Mouse (Mus musculus) lung, embryonic 15.5 days (tissue): ENCODE measurements around the gene Ank. TPM values are rescaled to one million over a fixed set of nuclear protein-coding genes. Genes with fewer than 3 reads are reported as not detected.
"Not testable (repeated sequence)": the region's sequence is repeated elsewhere in the genome, so short reads cannot be mapped to it uniquely, and the experiment has no call there.

ENCODE experiments used
- ATAC-seq: fragments of 200-750 bp; cut with Nextera tagmentation; 2 replicates; pipeline ENCODE4 v1.8.0; 2017; ENCODE audit warnings: moderate number of reproducible peaks, borderline replicate concordance; ENCODE audit not compliant: low FRiP score, low TSS enrichment; ENCODE audit errors: extremely low read depth
- H3K27ac ChIP-seq: fragments of 300-500 bp; sonication (generic); 2 replicates; pipeline ENCODE4 v1.5.1; 2015; ENCODE audit warnings: moderate library complexity, mild to moderate bottlenecking, inconsistent platforms
- H3K27me3 ChIP-seq: fragments of 300-500 bp; sonication (generic); 2 replicates; pipeline ENCODE4 v1.6.1; 2015; ENCODE audit warnings: inconsistent platforms
- H3K36me3 ChIP-seq: fragments of 300-500 bp; sonication (generic); 2 replicates; pipeline ENCODE4 v1.6.1; 2015; ENCODE audit warnings: inconsistent platforms
- H3K4me1 ChIP-seq: fragments of 300-500 bp; sonication (generic); 2 replicates; pipeline ENCODE4 v1.6.1; 2015; ENCODE audit warnings: inconsistent platforms
- H3K4me2 ChIP-seq: fragments of 300-500 bp; sonication (generic); 2 replicates; pipeline ENCODE4 v1.6.1; 2015; ENCODE audit warnings: inconsistent platforms, mild to moderate bottlenecking, moderate library complexity
- H3K4me3 ChIP-seq: fragments of 300-500 bp; sonication (generic); 2 replicates; pipeline ENCODE4 v1.5.1; 2015; ENCODE audit warnings: mild to moderate bottlenecking, inconsistent platforms
- H3K9ac ChIP-seq: fragments of 300-500 bp; sonication (generic); 2 replicates; pipeline ENCODE4 v1.6.1; 2015; ENCODE audit warnings: inconsistent platforms
- H3K9me3 ChIP-seq: fragments of 300-500 bp; sonication (generic); 2 replicates; pipeline ENCODE4 v1.6.1; 2016; ENCODE audit warnings: inconsistent platforms
- WGBS: fragments of 180-500 bp; shearing (Covaris S2); methylation state at CpG from one replicate; pipeline ENCODE4 v1.1.7; 2015; 5-methylcytosine and 5-hydroxymethylcytosine counted together
- polyA plus RNA-seq: library from polyadenylated mRNA; unstranded; fragments of >200 nt; fragmentation: Nextera tagmentation; extraction: Ambion mirVana; gene quantifications from 2 replicates; pipeline ENCODE4 v1.2.1, GENCODE M21; 2015

The Ank gene
- polyA plus RNA-seq, 1 experiment from 2014 or later = 8.0 TPM

DNA sequence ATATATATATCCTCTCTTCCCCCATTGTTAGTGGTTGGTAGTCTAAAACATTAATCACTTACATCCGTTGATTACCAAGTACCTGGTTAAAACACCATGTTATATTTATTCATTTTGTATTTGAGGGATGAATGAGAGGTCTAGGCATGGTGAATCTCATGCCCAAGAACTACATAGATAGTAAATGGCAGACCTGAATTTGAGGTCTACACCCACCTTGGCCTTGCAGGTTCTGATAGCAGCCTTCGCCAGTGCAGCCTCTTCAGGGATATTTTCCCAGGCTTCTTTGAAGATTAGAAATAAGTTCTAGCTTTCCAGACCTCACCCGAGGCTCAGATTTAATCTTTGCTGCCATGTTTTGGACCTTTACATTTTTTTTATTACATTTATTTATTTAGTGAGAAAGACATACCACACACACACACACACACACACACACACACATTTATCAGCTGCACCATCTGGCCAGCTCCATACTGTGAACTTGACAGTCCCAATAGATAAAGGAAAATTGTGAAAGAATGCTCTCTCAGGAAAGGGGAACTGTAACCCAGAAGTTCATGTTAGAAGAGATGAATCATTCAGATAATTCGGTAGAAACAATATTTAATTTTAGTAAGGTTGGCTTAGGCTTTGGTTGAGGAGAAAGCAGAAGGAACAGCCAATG lies 2.5 kb downstream of the Ank start:
- Histone ChIP-seq H3K4me2 (no peak overlapping the region), H3K4me3 (no peak overlapping the region)
- no peak for ATAC-seq

GRCm38 (mm10) chr15:27470346-27470745 lies 3.9 kb downstream of the Ank start:
- H3K4me2 ChIP-seq, H3K27ac ChIP-seq, ATAC-seq, H3K27me3 ChIP-seq, H3K9ac ChIP-seq, H3K4me3 ChIP-seq, H3K36me3 ChIP-seq, H3K9me3 ChIP-seq: not testable (repeated sequence)
- peaks cover 15% of the 10 kb centered on the region; the same call in 1 of the 2 replicates for H3K4me1 ChIP-seq
- WGBS = 61% methylated on average over 3 of the region's 3 CpGs

More for the DNA sequence above, 2.5 kb downstream of the Ank start:
- 62% methylated on average over 4 of the region's 4 CpGs for WGBS
- peaks cover 15% of the 10 kb centered on the region; the same call in 1 of the 2 replicates for H3K4me1 ChIP-seq
- H3K9ac ChIP-seq = no peak overlapping the region
- peaks cover 3% of the 10 kb centered on the region; the same call in 1 of the 2 replicates for H3K27me3 ChIP-seq
- H3K9me3 ChIP-seq = no peaks in the 10 kb centered on the region
- no peaks in the 10 kb centered on the region for H3K36me3 ChIP-seq
- no peak overlapping the region for H3K27ac ChIP-seq

GRCm38 (mm10) chr15:27472315-27472714 lies 5.8 kb downstream of the Ank start:
- Histone ChIP-seq H3K4me3 (no peak overlapping the region), H3K36me3 (no peaks in the 10 kb centered on the region), H3K4me2 (no peak overlapping the region), H3K9ac (no peak overlapping the region), H3K4me1 (peaks cover 8% of the 10 kb centered on the region; the same call in 1 of the 2 replicates), H3K27me3 (no peaks in the 10 kb centered on the region), H3K27ac (no peak overlapping the region), H3K9me3 (no peaks in the 10 kb centered on the region)
- WGBS = 75% methylated on average over 9 of the region's 9 CpGs
- no peak for ATAC-seq

DNA sequence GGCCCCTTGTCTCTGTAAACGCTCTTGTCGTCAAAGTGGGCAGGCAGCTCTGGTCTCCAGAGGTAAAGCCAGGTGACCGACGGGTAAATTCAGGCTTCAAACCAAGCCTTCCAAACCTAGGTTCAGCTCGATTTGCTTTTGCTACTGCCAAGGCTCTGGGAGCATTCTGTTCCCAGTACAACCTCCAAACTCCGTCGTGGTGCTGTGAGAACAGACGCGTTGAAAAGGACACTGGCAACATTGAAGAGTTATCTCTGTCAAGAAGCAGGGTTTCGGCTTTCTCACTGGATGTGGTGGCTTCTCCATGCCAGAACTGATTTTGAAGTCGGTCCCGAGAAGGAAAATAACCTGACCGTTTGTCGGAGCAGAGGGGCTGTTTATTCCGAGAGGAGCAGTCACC lies 9.5 kb downstream of the Ank start:
- 61% methylated on average over 15 of the region's 15 CpGs for WGBS
- Histone ChIP-seq H3K4me3 (no peak overlapping the region), H3K27ac (no peak overlapping the region), H3K36me3 (no peaks in the 10 kb centered on the region), H3K9ac (no peak overlapping the region), H3K27me3 (no peaks in the 10 kb centered on the region), H3K4me2 (no peak overlapping the region), H3K9me3 (no peaks in the 10 kb centered on the region), H3K4me1 (0 out of 2 replicates have a peak, but pooled peaks cover 9% of the 10 kb centered on the region)
- ATAC-seq = no peak

GRCm38 (mm10) chr15:27476671-27477070 lies 10.2 kb downstream of the Ank start:
- Histone ChIP-seq H3K4me1 (0 out of 2 replicates have a peak, but pooled peaks cover 13% of the 10 kb centered on the region), H3K9ac (no peak overlapping the region), H3K9me3 (no peaks in the 10 kb centered on the region), H3K27me3 (no peaks in the 10 kb centered on the region), H3K36me3 (no peaks in the 10 kb centered on the region), H3K4me3 (no peak overlapping the region), H3K4me2 (no peak overlapping the region), H3K27ac (no peak overlapping the region)
- ATAC-seq = no peak
- WGBS = 78% methylated on average over 12 of the region's 12 CpGs

DNA sequence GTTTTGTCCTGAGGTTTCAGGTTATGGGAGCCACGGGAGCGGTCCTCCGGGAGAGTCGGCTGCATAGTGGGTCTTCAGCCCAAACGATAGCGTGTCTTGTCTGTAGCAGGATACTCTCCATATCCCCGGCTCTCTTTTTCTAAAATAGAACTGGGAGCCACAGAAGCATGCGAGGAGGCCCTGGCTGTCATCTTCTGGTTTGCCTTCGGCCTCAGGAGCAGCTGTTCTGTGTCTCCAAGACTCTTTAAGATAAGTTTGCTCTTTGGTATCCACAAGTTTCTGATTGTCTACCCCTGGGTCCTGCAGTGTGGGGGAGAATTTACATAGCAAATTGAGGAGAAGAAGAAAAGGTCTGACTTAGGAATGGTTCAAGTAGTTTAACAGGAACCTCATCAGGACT lies 10.7 kb downstream of the Ank start:
- H3K4me2 ChIP-seq = no peak overlapping the region
- no peak overlapping the region for H3K27ac ChIP-seq
- H3K27me3 ChIP-seq = no peaks in the 10 kb centered on the region
- H3K4me1 ChIP-seq = 0 out of 2 replicates have a peak, but pooled peaks cover 13% of the 10 kb centered on the region
- H3K9me3 ChIP-seq = no peaks in the 10 kb centered on the region
- WGBS = 83% methylated on average over 9 of the region's 9 CpGs
- H3K9ac ChIP-seq = no peak overlapping the region
- no peaks in the 10 kb centered on the region for H3K36me3 ChIP-seq
- ATAC-seq = no peak
- H3K4me3 ChIP-seq = no peak overlapping the region

- no peaks in the 10 kb centered on the region for H3K9me3 ChIP-seq
- no peak overlapping the region for H3K4me2 ChIP-seq
- no peaks in the 10 kb centered on the region for H3K36me3 ChIP-seq
- no peak overlapping the region for H3K4me3 ChIP-seq
- H3K27ac ChIP-seq = no peak overlapping the region
- H3K9ac ChIP-seq = no peak overlapping the region
- ATAC-seq = no peak
- 68% methylated on average over 7 of the region's 7 CpGs for WGBS
- no peaks in the 10 kb centered on the region for H3K27me3 ChIP-seq
- 0 out of 2 replicates have a peak, but pooled peaks cover 13% of the 10 kb centered on the region for H3K4me1 ChIP-seq
Observed at GRCm38 (mm10) chr15:27477630-27478029, 11.2 kb downstream of the Ank start.

DNA sequence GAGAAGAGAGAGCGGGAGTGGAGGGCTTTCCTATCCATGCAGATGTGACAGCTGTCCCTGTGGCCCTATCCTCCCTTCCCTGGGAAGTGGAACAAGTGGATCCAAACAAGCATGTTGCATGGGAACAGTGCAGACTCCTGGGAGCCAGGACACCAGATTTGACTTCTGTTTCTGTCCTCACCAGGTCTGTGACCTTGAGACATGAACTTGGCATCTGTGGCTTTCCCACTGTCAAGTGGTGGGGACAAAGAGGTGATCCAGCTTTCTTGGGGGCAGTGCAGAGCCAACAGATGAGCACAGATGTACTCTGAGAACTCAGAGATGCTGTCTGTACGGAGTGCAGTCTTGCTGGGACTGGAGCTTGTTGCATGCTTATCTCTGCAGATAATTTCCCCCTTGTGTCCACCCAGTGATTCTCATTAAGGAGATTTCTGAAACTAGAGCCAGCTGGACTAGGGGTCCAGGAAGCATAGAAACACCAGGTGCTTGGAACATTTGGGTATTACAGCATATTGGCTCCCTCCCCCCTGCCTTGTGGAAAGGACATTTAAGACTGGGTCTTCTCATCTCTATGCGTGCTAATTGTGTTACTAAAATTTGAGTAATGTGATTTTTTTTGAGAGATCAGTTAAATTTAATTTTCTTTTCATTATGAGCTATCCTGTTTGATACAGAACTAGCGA lies 14.0 kb downstream of the Ank start:
- Histone ChIP-seq H3K36me3 (no peaks in the 10 kb centered on the region), H3K9ac (no peak overlapping the region), H3K4me3 (no peak overlapping the region), H3K4me2 (no peak overlapping the region), H3K9me3 (no peaks in the 10 kb centered on the region), H3K27me3 (no peaks in the 10 kb centered on the region), H3K27ac (no peak overlapping the region), H3K4me1 (peaks cover 22% of the 10 kb centered on the region)
- WGBS = 73% methylated on average over 4 of the region's 4 CpGs
- no peak for ATAC-seq

GRCm38 (mm10) chr15:27481956-27482355 lies 15.5 kb downstream of the Ank start:
- ATAC-seq = no peak

GRCm38 (mm10) chr15:27483183-27483582 lies 16.7 kb downstream of the Ank start:
- peak; percentile 50; the same call in 1 of the 2 replicates for ATAC-seq
- H3K27ac ChIP-seq = no peak overlapping the region
- H3K4me1 ChIP-seq = peaks cover 25% of the 10 kb centered on the region
- H3K9me3 ChIP-seq = no peaks in the 10 kb centered on the region
- H3K27me3 ChIP-seq = no peaks in the 10 kb centered on the region; the same call in 1 of the 2 replicates
- WGBS = 40% methylated on average over 3 of the region's 3 CpGs
- H3K9ac ChIP-seq = no peak overlapping the region
- H3K4me3 ChIP-seq = no peak overlapping the region
- no peaks in the 10 kb centered on the region for H3K36me3 ChIP-seq
- H3K4me2 ChIP-seq = no peak overlapping the region

More at GRCm38 (mm10) chr15:27481956-27482355, 15.5 kb downstream of the Ank start:
- Histone ChIP-seq H3K4me2 (no peak overlapping the region), H3K27ac (no peak overlapping the region; the same call in 1 of the 2 replicates), H3K4me3 (no peak overlapping the region), H3K36me3 (no peaks in the 10 kb centered on the region), H3K4me1 (peaks cover 34% of the 10 kb centered on the region), H3K27me3 (no peaks in the 10 kb centered on the region; the same call in 1 of the 2 replicates), H3K9me3 (no peaks in the 10 kb centered on the region), H3K9ac (no peak overlapping the region)
- 56% methylated on average over 4 of the region's 4 CpGs for WGBS

DNA sequence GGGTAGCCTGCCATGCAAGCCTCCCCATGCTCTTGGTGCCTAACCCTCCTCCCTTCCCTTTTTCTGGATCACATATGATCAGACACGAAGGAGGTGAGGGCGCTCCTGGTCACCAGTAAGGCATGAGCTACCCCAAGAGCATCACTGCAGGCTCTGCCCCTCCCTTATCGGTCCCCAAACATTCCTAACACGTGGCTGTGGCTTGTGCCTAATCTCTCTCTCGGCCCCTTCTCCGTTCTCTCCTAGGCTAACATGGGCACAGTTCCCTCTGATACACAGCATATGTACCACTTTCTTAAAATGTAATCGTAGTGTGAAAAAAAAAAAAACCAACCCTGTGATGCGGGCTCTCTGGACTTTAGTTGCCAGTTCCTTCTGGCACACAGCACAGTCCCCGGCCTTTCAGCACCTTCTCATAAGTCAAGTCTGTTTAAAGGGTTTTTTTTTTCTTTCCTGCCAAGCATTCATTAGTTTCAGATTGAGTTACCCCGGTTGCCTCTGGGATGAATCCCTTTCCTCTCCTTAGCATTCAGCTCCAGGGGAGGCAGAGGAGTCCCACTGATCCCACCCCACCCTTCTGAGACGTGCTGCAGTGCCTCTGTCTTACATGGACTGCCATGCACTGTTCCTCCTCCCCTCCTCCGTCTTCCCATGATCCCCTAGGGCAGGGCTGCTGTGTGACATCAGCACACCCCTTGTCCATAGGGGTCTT lies 19.2 kb downstream of the Ank start:
- Histone ChIP-seq H3K4me2 (no peak overlapping the region), H3K9me3 (no peaks in the 10 kb centered on the region), H3K36me3 (no peaks in the 10 kb centered on the region), H3K27me3 (no peaks in the 10 kb centered on the region; the same call in 1 of the 2 replicates), H3K27ac (no peak overlapping the region), H3K9ac (no peak overlapping the region), H3K4me3 (no peak overlapping the region), H3K4me1 (peaks cover 36% of the 10 kb centered on the region)
- WGBS = 32% methylated on average over 12 of the region's 12 CpGs
- no peak for ATAC-seq

GRCm38 (mm10) chr15:27486279-27486618 lies 19.8 kb downstream of the Ank start:
- H3K9ac ChIP-seq = no peak overlapping the region
- ATAC-seq = no peak
- WGBS = 71% methylated on average over 5 of the region's 5 CpGs
- H3K36me3 ChIP-seq = no peaks in the 10 kb centered on the region
- no peak overlapping the region for H3K4me2 ChIP-seq
- no peaks in the 10 kb centered on the region; the same call in 1 of the 2 replicates for H3K27me3 ChIP-seq
- H3K9me3 ChIP-seq = no peaks in the 10 kb centered on the region
- H3K4me3 ChIP-seq = no peak overlapping the region
- peaks cover 40% of the 10 kb centered on the region for H3K4me1 ChIP-seq
- no peak overlapping the region for H3K27ac ChIP-seq
